Mouse (Mus musculus): ENCODE data around the gene Terf2ip. TPM values are rescaled to one million over a fixed set of nuclear protein-coding genes. Genes with fewer than 3 reads are reported as not detected.

Terf2ip gene
- total and polyA plus RNA-seq, 2 experiments from 2014 or later, result 11.2 to 14.2 TPM

DNA sequence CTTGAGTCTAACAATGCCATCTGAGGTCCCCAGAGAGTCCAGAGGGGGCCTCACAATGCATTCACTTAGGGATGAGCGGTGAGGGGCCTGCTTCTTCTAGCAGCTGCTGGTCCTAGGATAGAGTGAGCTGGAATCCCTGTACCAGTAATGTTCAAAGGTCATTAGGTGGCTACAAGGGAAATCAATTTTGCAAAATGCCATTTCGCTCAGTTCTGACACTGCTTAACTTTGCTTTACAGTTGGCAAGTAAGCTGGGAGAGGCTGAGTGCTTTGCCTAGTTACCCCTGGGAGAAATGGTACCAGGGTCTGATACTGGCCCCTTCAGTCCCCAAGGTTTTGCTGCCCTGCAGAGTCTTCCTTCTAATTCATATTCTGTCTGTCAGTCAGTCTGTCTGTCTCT, 35.5 kb upstream of the Terf2ip start:
- TF ChIP-seq EP300 (IDR thresholded peaks at IDR 0.05; ENCODE audit: low read depth), result no peak
- TF ChIP-seq CTCF (IDR thresholded peaks at IDR 0.05; ENCODE audit: low read depth), result no peak
- peaks cover 10% of the 10 kb centered on the region for H3K36me3 ChIP-seq (replicated peaks; ENCODE audit: control insufficient read depth, insufficient read depth, low read length)
- H3K9ac ChIP-seq (replicated peaks; ENCODE audit: low read depth, low read length), result no peak overlapping the region
- no peaks in the 10 kb centered on the region for H3K27me3 ChIP-seq (ENCODE audit: control insufficient read depth, insufficient read depth, low read length)
- H3K4me3 ChIP-seq (ENCODE audit: low read depth, low read length), result no peak overlapping the region
- WGBS, result 93% methylated on average over 2 of the region's 2 CpGs
- peaks cover 4% of the 10 kb centered on the region; the same call in 1 of the 2 replicates for H3K9me3 ChIP-seq (replicated peaks; ENCODE audit: control insufficient read depth, low read length)
- H3K4me1 ChIP-seq (ENCODE audit: control insufficient read depth, insufficient read depth), result no peaks in the 10 kb centered on the region
- DNase-seq (ENCODE audit: low spot score) (no peak), ATAC-seq (ENCODE audit: insufficient read depth, low read depth) (no peak)
- H3K4me2 ChIP-seq (ENCODE audit: low read depth, low read length), result no peak overlapping the region
- H3K27ac ChIP-seq (ENCODE audit: low read depth), result no peak overlapping the region; the same call in 1 of the 2 replicates

DNA sequence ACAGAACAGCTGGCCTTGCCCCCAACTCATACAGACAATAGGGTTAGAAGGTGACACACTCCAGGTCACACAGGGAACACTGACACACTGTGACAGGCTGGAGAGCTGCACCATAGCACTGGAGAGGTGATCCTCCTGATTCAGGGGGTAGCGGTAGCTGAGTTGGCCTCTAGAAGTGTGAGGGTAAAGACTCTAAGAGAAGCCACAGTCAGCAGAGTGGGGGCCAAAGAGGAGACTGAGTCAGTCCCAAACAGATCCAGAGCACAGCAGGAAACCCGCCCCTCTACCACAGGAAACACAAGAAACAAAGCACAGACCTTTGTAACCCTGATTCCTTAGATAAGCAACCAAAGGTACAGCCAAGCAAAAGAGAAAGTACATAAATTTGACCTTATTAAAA, 34.9 kb upstream of the Terf2ip start:
- no peak for TF ChIP-seq CTCF (IDR thresholded peaks at IDR 0.05; ENCODE audit: low read depth)
- no peak for TF ChIP-seq EP300 (IDR thresholded peaks at IDR 0.05; ENCODE audit: low read depth)
- H3K27ac ChIP-seq (ENCODE audit: low read depth), result no peak overlapping the region; the same call in 1 of the 2 replicates
- no peak for ATAC-seq (ENCODE audit: insufficient read depth, low read depth)
- H3K36me3 ChIP-seq (replicated peaks; ENCODE audit: control insufficient read depth, insufficient read depth, low read length), result peaks cover 13% of the 10 kb centered on the region
- no peaks in the 10 kb centered on the region for H3K27me3 ChIP-seq (ENCODE audit: control insufficient read depth, insufficient read depth, low read length)
- 70% methylated on average over 2 of the region's 2 CpGs for WGBS
- peaks cover 4% of the 10 kb centered on the region; the same call in 1 of the 2 replicates for H3K9me3 ChIP-seq (replicated peaks; ENCODE audit: control insufficient read depth, low read length)
- DNase-seq (ENCODE audit: low spot score), result no peak
- no peak overlapping the region for H3K9ac ChIP-seq (replicated peaks; ENCODE audit: low read depth, low read length)
- H3K4me1 ChIP-seq (ENCODE audit: control insufficient read depth, insufficient read depth), result no peaks in the 10 kb centered on the region
- H3K4me3 ChIP-seq (ENCODE audit: low read depth, low read length), result no peak overlapping the region
- no peak overlapping the region for H3K4me2 ChIP-seq (ENCODE audit: low read depth, low read length)

DNA sequence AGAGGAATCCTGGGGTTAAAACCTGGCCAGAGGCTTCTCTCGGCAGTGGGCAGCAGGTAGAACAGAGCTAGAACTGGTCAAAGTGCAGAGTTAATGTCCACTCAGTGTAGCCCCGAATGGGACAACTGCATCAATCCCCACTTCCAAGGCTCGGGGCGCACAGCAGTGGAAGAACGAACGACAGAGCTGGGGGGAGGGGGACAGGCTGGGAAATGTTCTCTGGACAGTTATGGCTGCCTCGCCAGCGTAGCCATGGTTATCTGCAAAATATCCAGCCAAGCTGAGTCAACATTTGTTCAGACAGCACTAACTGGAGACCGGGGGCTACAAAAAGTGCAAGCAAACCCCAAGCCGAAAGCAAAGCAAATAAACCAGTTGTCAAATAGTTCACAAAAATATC, 33.1 kb upstream of the Terf2ip start:
- 77% methylated on average over 10 of the region's 10 CpGs for WGBS
- H3K4me1 ChIP-seq (ENCODE audit: control insufficient read depth, insufficient read depth), result no peaks in the 10 kb centered on the region
- H3K36me3 ChIP-seq (replicated peaks; ENCODE audit: control insufficient read depth, insufficient read depth, low read length), result peaks cover 23% of the 10 kb centered on the region
- no peak overlapping the region for H3K9ac ChIP-seq (replicated peaks; ENCODE audit: low read depth, low read length)
- DNase-seq (ENCODE audit: low spot score) (no peak), ATAC-seq (ENCODE audit: insufficient read depth, low read depth) (no peak)
- H3K9me3 ChIP-seq (replicated peaks; ENCODE audit: control insufficient read depth, low read length), result peaks cover 4% of the 10 kb centered on the region; the same call in 1 of the 2 replicates
- no peaks in the 10 kb centered on the region for H3K27me3 ChIP-seq (ENCODE audit: control insufficient read depth, insufficient read depth, low read length)
- H3K4me3 ChIP-seq (ENCODE audit: low read depth, low read length), result no peak overlapping the region
- H3K27ac ChIP-seq (ENCODE audit: low read depth), result no peak overlapping the region
- TF ChIP-seq CTCF (IDR thresholded peaks at IDR 0.05; ENCODE audit: low read depth) (no peak), EP300 (IDR thresholded peaks at IDR 0.05; ENCODE audit: low read depth) (no peak)
- H3K4me2 ChIP-seq (ENCODE audit: low read depth, low read length), result no peak overlapping the region

GRCm38 (mm10) chr8:111982116-111982515, 29.1 kb upstream of the Terf2ip start:
- H3K9ac ChIP-seq (replicated peaks; ENCODE audit: low read depth, low read length), result no peak overlapping the region
- H3K4me3 ChIP-seq (ENCODE audit: low read depth, low read length), result no peak overlapping the region
- DNase-seq (ENCODE audit: low spot score), result no peak
- no peak overlapping the region for H3K4me2 ChIP-seq (ENCODE audit: low read depth, low read length)
- ATAC-seq (ENCODE audit: insufficient read depth, low read depth), result no peak
- WGBS, result 62% methylated on average over 7 of the region's 7 CpGs
- H3K36me3 ChIP-seq (replicated peaks; ENCODE audit: control insufficient read depth, insufficient read depth, low read length), result peaks cover 31% of the 10 kb centered on the region
- no peaks in the 10 kb centered on the region for H3K9me3 ChIP-seq (replicated peaks; ENCODE audit: control insufficient read depth, low read length)
- TF ChIP-seq EP300 (IDR thresholded peaks at IDR 0.05; ENCODE audit: low read depth), result no peak
- no peak for TF ChIP-seq CTCF (IDR thresholded peaks at IDR 0.05; ENCODE audit: low read depth)
- no peaks in the 10 kb centered on the region for H3K27me3 ChIP-seq (ENCODE audit: control insufficient read depth, insufficient read depth, low read length)
- no peak overlapping the region for H3K27ac ChIP-seq (ENCODE audit: low read depth)
- H3K4me1 ChIP-seq (ENCODE audit: control insufficient read depth, insufficient read depth), result no peaks in the 10 kb centered on the region

- DNase-seq (ENCODE audit: low spot score) (no peak), ATAC-seq (ENCODE audit: insufficient read depth, low read depth) (no peak)
- Histone ChIP-seq H3K9ac (replicated peaks; ENCODE audit: low read depth, low read length) (no peak overlapping the region), H3K9me3 (replicated peaks; ENCODE audit: control insufficient read depth, low read length) (no peaks in the 10 kb centered on the region), H3K36me3 (replicated peaks; ENCODE audit: control insufficient read depth, insufficient read depth, low read length) (peaks cover 47% of the 10 kb centered on the region), H3K27me3 (ENCODE audit: control insufficient read depth, insufficient read depth, low read length) (no peaks in the 10 kb centered on the region), H3K27ac (ENCODE audit: low read depth) (no peak overlapping the region), H3K4me3 (ENCODE audit: low read depth, low read length) (no peak overlapping the region), H3K4me2 (ENCODE audit: low read depth, low read length) (no peak overlapping the region), H3K4me1 (ENCODE audit: control insufficient read depth, insufficient read depth) (no peaks in the 10 kb centered on the region)
- no peak for TF ChIP-seq CTCF (IDR thresholded peaks at IDR 0.05; ENCODE audit: low read depth)
- no peak for TF ChIP-seq EP300 (IDR thresholded peaks at IDR 0.05; ENCODE audit: low read depth)
- WGBS, result 30% methylated on average over 10 of the region's 10 CpGs
Observed at GRCm38 (mm10) chr8:111984511-111984910, 26.7 kb upstream of the Terf2ip start.

- H3K4me3 ChIP-seq (ENCODE audit: low read depth, low read length), result no peak overlapping the region
- 15% methylated on average over 7 of the region's 7 CpGs for WGBS
- H3K4me1 ChIP-seq (ENCODE audit: control insufficient read depth, insufficient read depth), result no peaks in the 10 kb centered on the region
- DNase-seq (ENCODE audit: low spot score) (peak; percentile 58), ATAC-seq (ENCODE audit: insufficient read depth, low read depth) (no peak)
- H3K4me2 ChIP-seq (ENCODE audit: low read depth, low read length), result no peak overlapping the region
- no peak overlapping the region for H3K27ac ChIP-seq (ENCODE audit: low read depth)
- no peak overlapping the region for H3K9ac ChIP-seq (replicated peaks; ENCODE audit: low read depth, low read length)
- peaks cover 45% of the 10 kb centered on the region for H3K36me3 ChIP-seq (replicated peaks; ENCODE audit: control insufficient read depth, insufficient read depth, low read length)
- no peaks in the 10 kb centered on the region for H3K27me3 ChIP-seq (ENCODE audit: control insufficient read depth, insufficient read depth, low read length)
- H3K9me3 ChIP-seq (replicated peaks; ENCODE audit: control insufficient read depth, low read length), result no peaks in the 10 kb centered on the region
- TF ChIP-seq CTCF (IDR thresholded peaks at IDR 0.05; ENCODE audit: low read depth) (peak; percentile 88), EP300 (IDR thresholded peaks at IDR 0.05; ENCODE audit: low read depth) (no peak)
Observed at GRCm38 (mm10) chr8:111989911-111990310, 21.3 kb upstream of the Terf2ip start.
